Mouse (Mus musculus) liver, embryonic 15.5 days (tissue): ENCODE results near the gene Krt20. TPM values are rescaled to one million over a fixed set of nuclear protein-coding genes. Genes with fewer than 3 reads are reported as not detected.

Experiments used
- ATAC-seq: fragments of 200-750 bp; cut with Nextera tagmentation; 2 replicates; pipeline ENCODE4 v1.8.0; 2017; ENCODE audit warnings: moderate number of reproducible peaks, mild to moderate bottlenecking, moderate library complexity; ENCODE audit not compliant: insufficient read depth
- H3K27ac ChIP-seq: fragments of 300-500 bp; sonication (generic); replicated peaks from 2 replicates; pipeline ENCODE4 v1.5.1; 2015; ENCODE audit warnings: mild to moderate bottlenecking, inconsistent platforms
- H3K27me3 ChIP-seq: fragments of 300-500 bp; sonication (generic); 2 replicates; pipeline ENCODE4 v1.6.1; 2015; ENCODE audit warnings: mild to moderate bottlenecking, inconsistent platforms
- H3K36me3 ChIP-seq: fragments of 300-500 bp; sonication (generic); replicated peaks from 2 replicates; pipeline ENCODE4 v1.6.1; 2015; ENCODE audit warnings: moderate library complexity, mild to moderate bottlenecking, inconsistent platforms
- H3K4me1 ChIP-seq: fragments of 300-500 bp; sonication (generic); replicated peaks from 2 replicates; pipeline ENCODE4 v1.6.1; 2015; ENCODE audit warnings: inconsistent platforms
- H3K4me2 ChIP-seq: fragments of 300-500 bp; sonication (generic); 2 replicates; pipeline ENCODE4 v1.6.1; 2015; ENCODE audit warnings: moderate library complexity, mild to moderate bottlenecking, inconsistent platforms
- H3K4me3 ChIP-seq: fragments of 300-500 bp; sonication (generic); replicated peaks from 2 replicates; pipeline ENCODE4 v1.5.1; 2015; ENCODE audit warnings: mild to moderate bottlenecking, inconsistent platforms
- H3K9ac ChIP-seq: fragments of 300-500 bp; sonication (generic); 2 replicates; pipeline ENCODE4 v1.6.1; 2015; ENCODE audit warnings: moderate library complexity, mild to moderate bottlenecking, inconsistent platforms
- H3K9me3 ChIP-seq: fragments of 300-500 bp; sonication (generic); replicated peaks from 2 replicates; pipeline ENCODE4 v1.6.1; 2016; ENCODE audit warnings: inconsistent platforms
- WGBS: fragments of 180-500 bp; shearing (Covaris S2); methylation state at CpG from one replicate; pipeline ENCODE4 v1.1.7; 2015; ENCODE audit warnings: mixed read lengths; ENCODE audit not compliant: insufficient replicate concordance; 5-methylcytosine and 5-hydroxymethylcytosine counted together
- polyA plus RNA-seq: library from polyadenylated mRNA; unstranded; fragments of >200 nt; fragmentation: Nextera tagmentation; extraction: Ambion mirVana; gene quantifications from 2 replicates; pipeline ENCODE4 v1.2.1, GENCODE M21; 2015

The Krt20 gene
- polyA plus RNA-seq, 1 experiment from 2014 or later: 33.2 TPM

- H3K36me3 ChIP-seq: no peaks in the 10 kb centered on the region
- H3K27ac ChIP-seq: no peak overlapping the region
- no peaks in the 10 kb centered on the region for H3K27me3 ChIP-seq
- WGBS: 54% methylated on average over 10 of the region's 10 CpGs
- H3K4me3 ChIP-seq: no peak overlapping the region
- no peak for ATAC-seq
- H3K4me2 ChIP-seq: no peak overlapping the region
- no peak overlapping the region for H3K9ac ChIP-seq
- H3K4me1 ChIP-seq: no peaks in the 10 kb centered on the region
- H3K9me3 ChIP-seq: no peaks in the 10 kb centered on the region
Measured at GRCm38 (mm10) chr11:99454759-99455158, 16.8 kb upstream of the Krt20 start.

DNA sequence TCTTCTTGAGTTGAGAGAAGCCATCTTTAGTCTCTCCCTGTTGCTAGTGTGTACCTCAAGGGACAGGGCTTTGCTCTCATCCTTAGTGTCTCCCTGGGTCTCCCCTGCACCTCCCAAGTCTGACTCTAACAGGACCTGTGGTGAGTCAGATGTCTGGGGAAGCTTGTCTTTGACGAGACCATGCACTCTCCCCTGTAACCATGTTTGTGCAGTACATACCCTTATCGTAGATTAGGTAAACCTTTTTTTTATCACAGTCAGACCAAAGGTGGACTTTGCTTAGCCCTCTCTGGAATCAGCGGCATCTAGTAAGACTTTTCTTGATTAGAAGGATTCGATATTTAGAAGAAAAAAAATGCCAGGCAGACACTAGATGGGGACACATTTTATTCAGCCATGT lies 16.1 kb upstream of the Krt20 start:
- H3K27ac ChIP-seq: no peak overlapping the region
- H3K4me1 ChIP-seq: no peaks in the 10 kb centered on the region
- H3K9ac ChIP-seq: no peak overlapping the region
- ATAC-seq: no peak
- H3K36me3 ChIP-seq: no peaks in the 10 kb centered on the region
- H3K4me3 ChIP-seq: no peak overlapping the region
- 48% methylated on average over 4 of the region's 4 CpGs for WGBS
- no peaks in the 10 kb centered on the region for H3K27me3 ChIP-seq
- no peak overlapping the region for H3K4me2 ChIP-seq
- no peaks in the 10 kb centered on the region for H3K9me3 ChIP-seq

DNA sequence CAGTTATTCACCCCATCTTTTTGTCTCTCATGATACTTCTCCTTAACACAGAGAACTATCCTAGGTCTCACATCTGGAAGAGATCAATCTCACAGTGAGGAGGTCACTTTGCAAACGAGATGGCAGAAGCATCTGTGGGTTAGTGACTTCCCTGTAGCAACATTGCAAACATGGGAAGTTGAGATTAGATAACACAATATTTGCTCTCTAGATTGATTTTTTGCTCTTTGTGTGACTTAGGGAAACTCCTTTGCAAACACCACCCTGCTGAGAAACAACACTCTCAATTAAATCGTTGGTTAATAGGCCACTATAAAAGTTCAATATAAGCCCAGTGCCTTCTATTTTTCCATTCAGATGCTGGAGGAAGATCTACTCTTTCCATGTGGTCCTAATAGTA lies 10.8 kb upstream of the Krt20 start:
- H3K36me3 ChIP-seq: no peaks in the 10 kb centered on the region
- no peak overlapping the region for H3K9ac ChIP-seq
- no peak overlapping the region for H3K27ac ChIP-seq
- no peaks in the 10 kb centered on the region for H3K9me3 ChIP-seq
- no peak overlapping the region for H3K4me3 ChIP-seq
- no peaks in the 10 kb centered on the region for H3K4me1 ChIP-seq
- H3K27me3 ChIP-seq: no peaks in the 10 kb centered on the region
- ATAC-seq: no peak
- 37% methylated on average over 2 of the region's 2 CpGs for WGBS
- H3K4me2 ChIP-seq: no peak overlapping the region

DNA sequence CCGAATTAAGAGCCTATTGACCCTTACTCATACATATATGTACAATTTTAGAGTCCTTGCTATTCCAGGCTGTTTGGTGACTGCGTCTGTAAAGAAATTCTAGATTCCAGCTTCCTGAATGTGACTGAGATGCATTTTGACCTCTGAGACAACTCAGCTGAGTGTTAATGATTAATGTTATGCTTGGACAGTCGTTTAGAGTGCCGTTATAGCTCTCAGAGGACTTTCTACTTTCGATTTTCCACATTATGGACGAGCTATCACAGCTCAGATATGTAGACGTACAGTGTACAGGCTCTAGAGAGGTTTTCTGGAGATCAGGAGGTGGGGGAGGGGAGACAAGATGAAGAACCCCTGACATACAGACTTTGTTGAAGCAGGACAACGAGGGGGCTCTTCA lies 3.3 kb upstream of the Krt20 start:
- H3K4me3 ChIP-seq: no peak overlapping the region
- ATAC-seq: no peak
- WGBS: 40% methylated on average over 8 of the region's 8 CpGs
- no peaks in the 10 kb centered on the region for H3K9me3 ChIP-seq
- peaks cover 4% of the 10 kb centered on the region for H3K4me1 ChIP-seq
- H3K9ac ChIP-seq: no peak overlapping the region
- H3K27ac ChIP-seq: peak overlapping the region; percentile 55
- H3K4me2 ChIP-seq: no peak overlapping the region
- H3K36me3 ChIP-seq: no peaks in the 10 kb centered on the region
- no peaks in the 10 kb centered on the region for H3K27me3 ChIP-seq

- no peak for ATAC-seq
- H3K36me3 ChIP-seq: no peaks in the 10 kb centered on the region
- WGBS: 57% methylated on average over 10 of the region's 10 CpGs
- H3K4me1 ChIP-seq: peaks cover 4% of the 10 kb centered on the region
- H3K27ac ChIP-seq: no peak overlapping the region
- no peaks in the 10 kb centered on the region for H3K27me3 ChIP-seq
- H3K9ac ChIP-seq: no peak overlapping the region
- H3K4me3 ChIP-seq: no peak overlapping the region
- no peaks in the 10 kb centered on the region for H3K9me3 ChIP-seq
- no peak overlapping the region for H3K4me2 ChIP-seq
Measured at GRCm38 (mm10) chr11:99439465-99439864, 1.5 kb upstream of the Krt20 start.

- Histone ChIP-seq H3K27ac (no peak overlapping the region), H3K4me3 (peak overlapping the region; percentile 33)
Measured at GRCm38 (mm10) chr11:99436625-99437024, 1.3 kb downstream of the Krt20 start.

DNA sequence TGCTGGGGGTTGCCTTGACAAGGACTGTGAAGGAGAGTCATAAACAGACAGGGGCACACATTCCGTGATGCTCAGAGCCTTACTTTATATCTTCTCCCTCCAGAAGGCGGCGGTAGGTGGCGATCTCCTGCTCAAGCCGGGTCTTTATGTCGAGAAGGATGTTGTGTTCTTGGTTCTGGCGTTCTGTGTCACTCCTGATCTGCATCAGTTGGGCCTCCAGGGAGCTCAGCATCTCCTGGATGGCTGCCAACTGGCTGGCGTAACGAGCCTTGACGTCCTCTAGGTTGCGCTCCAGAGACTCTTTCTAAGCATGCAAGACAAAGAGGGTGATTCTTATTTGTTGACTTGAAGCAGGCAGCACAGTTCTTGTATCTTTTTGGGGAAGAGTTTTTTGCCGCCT lies 7.3 kb downstream of the Krt20 start:
- Histone ChIP-seq H3K4me1 (no peaks in the 10 kb centered on the region), H3K27me3 (no peaks in the 10 kb centered on the region), H3K27ac (no peak overlapping the region), H3K36me3 (0 out of 2 replicates have a peak, but pooled peaks cover 2% of the 10 kb centered on the region), H3K9me3 (no peaks in the 10 kb centered on the region), H3K9ac (no peak overlapping the region), H3K4me2 (no peak overlapping the region), H3K4me3 (no peak overlapping the region)
- ATAC-seq: no peak
- 51% methylated on average over 12 of the region's 12 CpGs for WGBS

More at GRCm38 (mm10) chr11:99436625-99437024, 1.3 kb downstream of the Krt20 start:
- no peak for ATAC-seq
- Histone ChIP-seq H3K9ac (no peak overlapping the region), H3K4me2 (peak overlapping the region; percentile 35), H3K36me3 (no peaks in the 10 kb centered on the region), H3K4me1 (peaks cover 4% of the 10 kb centered on the region), H3K27me3 (no peaks in the 10 kb centered on the region), H3K9me3 (no peaks in the 10 kb centered on the region)
- WGBS: 43% methylated on average over 4 of the region's 4 CpGs

DNA sequence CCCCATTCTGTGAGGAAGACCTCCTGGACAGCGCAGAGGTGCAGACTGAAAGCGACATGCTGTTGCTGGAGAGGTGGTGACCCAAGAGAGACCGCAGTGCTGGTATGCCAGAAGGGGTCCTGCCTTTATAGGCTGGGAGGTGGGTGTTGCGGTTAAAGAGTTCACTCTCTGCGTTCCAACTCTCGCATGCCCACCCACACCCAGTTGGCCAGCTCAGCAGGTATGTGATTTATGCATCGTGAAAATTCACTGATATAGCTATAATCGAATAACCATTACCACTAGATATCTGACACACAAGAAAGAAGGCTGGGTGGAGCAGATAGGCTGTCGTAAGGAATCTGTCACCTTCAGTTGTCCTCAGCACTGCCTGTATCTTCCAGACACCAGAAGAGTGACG lies 15.8 kb downstream of the Krt20 start, which contains the start of gene Krt12:
TSS of gene Krt12 (minus strand) at position 101 of the 400 bp plus-strand sequence.
- H3K27ac ChIP-seq: no peak within 1 kb of the TSS
- H3K9ac ChIP-seq: no peak within 1 kb of the TSS
- no peak for ATAC-seq
- WGBS: 60% methylated on average over 10 of the region's 10 CpGs
- H3K9me3 ChIP-seq: no peaks in the 10 kb centered on the region
- H3K36me3 ChIP-seq: no peaks in the 10 kb centered on the region
- H3K27me3 ChIP-seq: no peaks in the 10 kb centered on the region
- H3K4me3 ChIP-seq: no peak within 1 kb of the TSS
- H3K4me1 ChIP-seq: no peaks in the 10 kb centered on the region
- H3K4me2 ChIP-seq: no peak within 1 kb of the TSS

DNA sequence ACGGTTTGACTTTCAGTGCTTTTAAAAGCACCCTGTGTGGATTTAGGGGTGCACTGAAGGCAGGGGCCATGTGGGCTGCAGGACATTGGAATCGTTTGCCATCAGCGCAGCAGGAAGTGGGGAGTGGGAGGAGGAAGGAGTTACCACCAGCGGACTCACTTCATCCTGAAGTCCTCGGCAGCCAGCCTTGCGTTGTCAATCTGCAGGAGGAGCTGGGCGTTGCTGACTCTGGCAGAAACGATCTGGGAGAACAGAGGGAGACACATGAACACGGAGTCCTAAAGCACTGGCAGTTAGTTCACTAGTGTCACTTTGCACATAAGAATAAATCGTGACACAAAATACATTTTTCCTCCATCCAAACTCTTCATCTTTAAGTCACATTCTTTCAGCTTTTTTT lies 17.4 kb downstream of the Krt20 start:
- no peaks in the 10 kb centered on the region for H3K36me3 ChIP-seq
- H3K27ac ChIP-seq: no peak overlapping the region
- ATAC-seq: no peak
- H3K9me3 ChIP-seq: no peaks in the 10 kb centered on the region
- no peak overlapping the region for H3K4me3 ChIP-seq
- H3K4me1 ChIP-seq: no peaks in the 10 kb centered on the region
- H3K9ac ChIP-seq: no peak overlapping the region
- no peak overlapping the region for H3K4me2 ChIP-seq
- WGBS: 30% methylated on average over 10 of the region's 10 CpGs
- no peaks in the 10 kb centered on the region for H3K27me3 ChIP-seq

- 64% methylated on average over 16 of the region's 16 CpGs for WGBS
- ATAC-seq: no peak
- H3K4me1 ChIP-seq: no peaks in the 10 kb centered on the region
- H3K9ac ChIP-seq: no peak overlapping the region
- no peaks in the 10 kb centered on the region for H3K9me3 ChIP-seq
- no peaks in the 10 kb centered on the region for H3K36me3 ChIP-seq
- H3K4me3 ChIP-seq: no peak overlapping the region
- H3K4me2 ChIP-seq: no peak overlapping the region
- no peak overlapping the region for H3K27ac ChIP-seq
- H3K27me3 ChIP-seq: no peaks in the 10 kb centered on the region
Measured at GRCm38 (mm10) chr11:99417819-99418218, 20.1 kb downstream of the Krt20 start.

GRCm38 (mm10) chr11:99416902-99417301 lies 21.0 kb downstream of the Krt20 start:
- H3K36me3 ChIP-seq: no peaks in the 10 kb centered on the region
- H3K27me3 ChIP-seq: no peaks in the 10 kb centered on the region; the same call in 1 of the 2 replicates
- no peak for ATAC-seq
- WGBS: 68% methylated on average over 13 of the region's 13 CpGs
- H3K9me3 ChIP-seq: no peaks in the 10 kb centered on the region
- H3K4me2 ChIP-seq: no peak overlapping the region
- H3K9ac ChIP-seq: no peak overlapping the region
- H3K27ac ChIP-seq: no peak overlapping the region
- no peak overlapping the region for H3K4me3 ChIP-seq
- H3K4me1 ChIP-seq: no peaks in the 10 kb centered on the region

DNA sequence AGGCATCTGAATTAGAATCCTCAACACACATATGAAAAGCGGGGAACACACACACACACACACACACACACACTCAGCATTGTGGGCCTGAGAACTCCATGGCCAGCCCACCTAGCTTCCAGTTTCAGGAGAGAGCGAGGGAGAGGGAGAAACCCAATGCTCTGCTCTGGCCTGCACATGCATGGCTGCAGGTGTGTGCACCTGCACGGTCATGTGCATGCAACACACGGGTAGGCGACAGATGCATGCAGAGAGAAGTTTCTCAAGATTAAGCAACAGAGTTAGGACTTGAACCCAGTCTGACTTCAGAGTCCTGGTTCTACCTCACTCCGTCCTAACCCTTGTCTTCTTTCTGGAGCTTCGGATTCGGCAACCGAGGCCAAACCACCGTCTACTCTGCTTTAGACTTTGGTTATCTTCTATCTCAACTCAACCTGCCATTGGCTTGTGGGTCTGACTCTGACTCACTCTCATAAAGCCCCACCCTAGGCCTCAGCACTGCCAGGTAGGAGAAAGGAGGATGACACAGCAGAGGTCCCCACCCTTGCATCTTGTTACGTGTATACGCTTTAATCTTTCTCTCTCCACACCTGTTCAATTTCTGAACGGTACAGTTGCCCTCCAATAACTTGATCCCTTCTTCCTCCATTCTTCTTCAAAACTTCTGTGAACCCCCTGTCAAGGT lies 23.3 kb downstream of the Krt20 start:
- Histone ChIP-seq H3K9ac (no peak overlapping the region), H3K9me3 (no peaks in the 10 kb centered on the region), H3K27ac (no peak overlapping the region), H3K4me3 (no peak overlapping the region), H3K4me2 (no peak overlapping the region), H3K4me1 (no peaks in the 10 kb centered on the region), H3K36me3 (no peaks in the 10 kb centered on the region), H3K27me3 (no peaks in the 10 kb centered on the region; the same call in 1 of the 2 replicates)
- ATAC-seq: no peak
- WGBS: 67% methylated on average over 13 of the region's 13 CpGs
